Mouse (Mus musculus) heart, embryonic 10.5 days (tissue): ENCODE results near the gene Nubp1. TPM values are rescaled to one million over a fixed set of nuclear protein-coding genes. Genes with fewer than 3 reads are reported as not detected.

ENCODE experiments used
- DNase-seq: peaks from one replicate; pipeline ENCODE4 v3.0.0-alpha.2; 2017; ENCODE audit warnings: low spot score
- H3K27ac ChIP-seq: fragments of 300-500 bp; sonication (generic); 2 replicates; pipeline ENCODE4 v1.5.1; 2016; ENCODE audit warnings: mild to moderate bottlenecking
- H3K27me3 ChIP-seq: fragments of 300-500 bp; sonication (generic); 2 replicates; pipeline ENCODE4 v1.6.1; 2016; ENCODE audit warnings: mild to moderate bottlenecking; ENCODE audit not compliant: poor library complexity, insufficient read depth, severe bottlenecking
- H3K36me3 ChIP-seq: fragments of 300-500 bp; sonication (generic); 2 replicates; pipeline ENCODE4 v1.6.1; 2016; ENCODE audit warnings: mild to moderate bottlenecking, moderate library complexity
- H3K4me1 ChIP-seq: fragments of 300-500 bp; sonication (generic); 2 replicates; pipeline ENCODE4 v1.6.1; 2016; ENCODE audit warnings: mild to moderate bottlenecking
- H3K4me3 ChIP-seq: fragments of 300-500 bp; sonication (generic); 2 replicates; pipeline ENCODE4 v1.5.1; 2016; ENCODE audit warnings: mild to moderate bottlenecking, moderate library complexity
- H3K9me3 ChIP-seq: fragments of 300-500 bp; sonication (generic); 2 replicates; pipeline ENCODE4 v1.6.1; 2016; ENCODE audit warnings: mild to moderate bottlenecking, moderate library complexity
- WGBS: fragments of 180-500 bp; shearing (Covaris S2); methylation state at CpG from one replicate; pipeline ENCODE4 v1.1.7; 2016; 5-methylcytosine and 5-hydroxymethylcytosine counted together
- polyA plus RNA-seq: library from polyadenylated mRNA; unstranded; fragments of >200 nt; fragmentation: Nextera tagmentation; extraction: Ambion mirVana; gene quantifications from 2 replicates; pipeline ENCODE4 v1.2.1, GENCODE M21; 2016

Gene Nubp1
- polyA plus RNA-seq, 1 experiment from 2014 or later: 70.9 TPM

DNA sequence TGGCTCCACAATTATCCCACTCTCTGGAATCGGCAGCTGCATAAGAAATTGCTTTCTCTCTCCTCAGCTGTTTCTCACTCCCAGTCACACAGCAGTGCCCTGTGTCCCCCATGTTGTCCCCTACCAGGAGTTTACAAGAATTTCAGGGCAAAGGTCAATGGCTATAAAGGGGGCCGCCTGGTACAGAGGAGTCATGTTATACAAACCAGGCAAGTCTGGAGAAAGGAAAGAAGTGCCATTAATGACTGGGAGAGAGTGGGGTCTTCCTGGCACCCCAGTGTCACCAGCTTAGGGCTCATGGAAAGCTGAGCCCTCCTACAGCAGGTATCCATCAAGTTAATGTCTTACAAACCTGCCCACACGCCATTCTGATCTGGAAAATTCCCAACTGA lies 42.8 kb downstream of the Nubp1 start:
- Histone ChIP-seq H3K27ac (no peak overlapping the region), H3K27me3 (no peaks in the 10 kb centered on the region), H3K36me3 (no peaks in the 10 kb centered on the region), H3K4me3 (no peak overlapping the region), H3K9me3 (no peaks in the 10 kb centered on the region), H3K4me1 (no peaks in the 10 kb centered on the region)
- 55% methylated on average over 3 of the region's 3 CpGs for WGBS
- no peak for DNase-seq

- Histone ChIP-seq H3K27ac (no peak overlapping the region), H3K4me3 (no peak overlapping the region), H3K27me3 (no peaks in the 10 kb centered on the region), H3K36me3 (no peaks in the 10 kb centered on the region), H3K9me3 (no peaks in the 10 kb centered on the region), H3K4me1 (no peaks in the 10 kb centered on the region)
- no peak for DNase-seq
- WGBS: 72% methylated on average over 2 of the region's 2 CpGs
These were observed 48.4 kb downstream of the Nubp1 start for GRCm38 (mm10) chr16:10460188-10460587.

DNA sequence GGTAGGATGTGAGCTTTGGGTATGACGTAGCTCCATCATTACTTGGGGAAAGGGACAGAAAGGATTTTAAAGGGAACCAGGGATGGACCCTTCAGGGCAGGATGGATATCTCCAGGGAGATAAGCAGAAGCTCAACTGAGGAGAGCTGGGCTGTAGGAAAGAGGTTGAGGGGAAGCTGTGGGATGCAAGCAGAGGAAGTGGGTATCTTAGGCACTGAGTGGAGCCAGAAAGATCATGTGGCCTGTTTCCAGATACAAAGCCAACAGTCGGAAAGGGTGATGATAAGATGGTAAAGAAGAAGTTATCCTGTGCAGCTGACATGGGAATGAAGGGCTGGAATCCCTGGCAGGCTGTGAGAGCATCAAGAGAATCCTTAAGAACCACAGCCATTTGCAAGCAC lies 49.4 kb downstream of the Nubp1 start:
- Histone ChIP-seq H3K27me3 (no peaks in the 10 kb centered on the region), H3K4me1 (no peaks in the 10 kb centered on the region), H3K27ac (no peak overlapping the region), H3K9me3 (no peaks in the 10 kb centered on the region), H3K4me3 (no peak overlapping the region), H3K36me3 (no peaks in the 10 kb centered on the region)
- 40% methylated on average over 2 of the region's 2 CpGs for WGBS
- no peak for DNase-seq

DNA sequence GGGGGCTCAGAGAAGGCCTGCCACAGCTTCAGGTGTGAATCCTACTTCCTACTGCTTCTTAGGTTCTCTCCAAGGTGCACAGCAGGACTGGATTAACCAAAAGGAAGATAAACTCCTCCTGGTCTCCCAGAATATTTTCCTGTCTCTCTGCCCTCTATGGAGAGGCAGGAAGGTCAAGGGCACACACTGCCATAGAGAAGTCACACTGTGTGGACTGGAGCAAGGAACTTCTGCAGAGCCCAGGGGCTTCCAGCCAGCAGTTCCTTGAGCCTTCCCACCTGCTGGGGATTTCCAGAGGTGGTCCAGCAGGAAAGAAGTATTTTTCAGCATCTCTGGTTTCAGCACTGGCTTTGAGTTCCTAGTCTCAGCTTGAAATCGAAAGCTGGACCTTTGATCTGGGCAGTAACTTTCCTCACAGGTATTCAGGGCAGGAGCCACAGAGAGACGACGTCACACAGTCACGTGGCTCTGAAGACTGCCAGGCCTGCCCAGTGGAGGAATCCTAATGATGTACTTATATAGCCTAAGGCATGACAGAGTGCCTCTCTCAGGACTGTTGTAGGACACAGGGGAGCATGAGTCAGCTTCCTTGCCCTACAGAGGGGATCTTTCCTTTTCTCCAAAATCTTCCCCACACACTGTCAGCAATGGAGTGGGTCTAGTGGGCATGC lies 53.4 kb downstream of the Nubp1 start:
- Histone ChIP-seq H3K9me3 (no peaks in the 10 kb centered on the region), H3K4me1 (no peaks in the 10 kb centered on the region), H3K36me3 (no peaks in the 10 kb centered on the region), H3K27me3 (no peaks in the 10 kb centered on the region), H3K4me3 (no peak overlapping the region), H3K27ac (no peak overlapping the region)
- DNase-seq: no peak
- 17% methylated on average over 4 of the region's 4 CpGs for WGBS

DNA sequence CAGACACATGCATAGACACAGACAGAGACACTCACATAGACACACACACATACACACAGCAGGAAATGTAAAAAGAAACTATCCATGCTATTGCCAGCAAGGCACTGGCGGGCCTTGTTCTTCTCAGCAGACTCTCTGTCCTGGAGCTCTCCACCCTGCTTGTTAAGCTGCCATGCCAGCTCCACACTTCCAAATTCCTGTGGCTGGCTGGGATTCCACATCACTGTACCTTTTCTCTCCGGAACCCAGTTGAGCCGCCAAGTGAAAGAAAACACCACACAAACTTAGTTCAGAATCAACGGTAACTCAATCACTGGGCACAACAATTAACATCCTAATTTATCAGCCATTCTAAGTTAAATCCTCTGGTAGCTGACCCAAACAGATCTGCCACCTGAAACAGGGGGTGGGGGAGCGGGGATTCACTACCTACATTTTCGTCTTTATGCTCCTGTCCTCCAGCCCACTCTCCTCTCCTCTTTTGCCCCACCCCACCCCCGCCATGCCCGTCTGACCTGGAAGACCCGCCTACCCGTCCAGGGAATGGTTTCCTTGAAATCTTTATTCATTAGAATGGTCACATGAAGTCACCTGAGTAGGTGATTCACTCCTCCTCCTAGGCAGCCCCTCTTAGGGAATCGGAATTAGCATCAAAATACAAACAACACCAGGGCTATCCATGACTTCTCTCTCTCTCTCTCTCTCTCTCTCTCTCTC lies 55.8 kb downstream of the Nubp1 start:
- Histone ChIP-seq H3K27me3 (no peaks in the 10 kb centered on the region), H3K4me3 (no peak overlapping the region), H3K27ac (no peak overlapping the region), H3K9me3 (no peaks in the 10 kb centered on the region), H3K4me1 (no peaks in the 10 kb centered on the region), H3K36me3 (no peaks in the 10 kb centered on the region)
- 27% methylated on average over 11 of the region's 11 CpGs for WGBS
- no peak for DNase-seq

GRCm38 (mm10) chr16:10468201-10468600 lies 56.5 kb downstream of the Nubp1 start:
- H3K27me3 ChIP-seq: no peaks in the 10 kb centered on the region
- H3K4me1 ChIP-seq: no peaks in the 10 kb centered on the region
- 59% methylated on average over 1 of the region's 1 CpGs for WGBS
- no peaks in the 10 kb centered on the region for H3K36me3 ChIP-seq
- H3K4me3 ChIP-seq: no peak overlapping the region
- no peaks in the 10 kb centered on the region for H3K9me3 ChIP-seq
- no peak for DNase-seq
- no peak overlapping the region for H3K27ac ChIP-seq

DNA sequence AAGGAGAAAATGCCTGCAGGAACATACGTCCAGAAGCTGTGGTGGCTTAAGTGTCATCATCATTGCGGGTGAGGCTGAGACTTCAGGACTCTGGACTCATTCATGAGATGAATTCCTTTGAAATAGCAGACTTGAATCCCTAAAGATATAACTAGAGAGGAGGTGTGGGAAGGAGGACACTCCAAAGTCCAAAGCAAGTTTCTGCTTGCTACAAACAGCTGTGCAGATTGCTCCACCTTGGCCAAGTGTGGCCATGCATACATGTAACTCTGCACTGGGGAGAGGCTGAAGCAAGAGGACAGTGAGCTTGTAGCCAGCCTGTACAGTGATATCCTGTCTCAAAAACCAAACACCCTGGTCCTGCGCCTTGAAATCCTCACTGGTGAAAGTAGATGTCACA lies 60.2 kb downstream of the Nubp1 start:
- H3K9me3 ChIP-seq: no peaks in the 10 kb centered on the region
- DNase-seq: no peak
- H3K27ac ChIP-seq: no peak overlapping the region
- no peaks in the 10 kb centered on the region for H3K36me3 ChIP-seq
- H3K27me3 ChIP-seq: no peaks in the 10 kb centered on the region
- 83% methylated on average over 3 of the region's 3 CpGs for WGBS
- no peaks in the 10 kb centered on the region for H3K4me1 ChIP-seq
- H3K4me3 ChIP-seq: no peak overlapping the region

Other genes starting within 250 kb of the Nubp1 start
- gene Rpl39l, start 241.7 kb upstream of the Nubp1 start, polyA plus RNA-seq: 0.26 and 0.33 TPM in 2 replicates
- 1.0 and 1.2 TPM in 2 replicates for gene Atf7ip2, start 219.2 kb upstream of the Nubp1 start, polyA plus RNA-seq
- 22.3 and 25.5 TPM in 2 replicates for gene Emp2, start 98.0 kb upstream of the Nubp1 start, polyA plus RNA-seq
- 0.11 and 0.23 TPM in 2 replicates for gene Tekt5, start 16.5 kb upstream of the Nubp1 start, polyA plus RNA-seq
- gene Tvp23a, start 35.4 kb downstream of the Nubp1 start, polyA plus RNA-seq: 6.0 and 9.2 TPM in 2 replicates
- gene Ciita, start 68.1 kb downstream of the Nubp1 start, polyA plus RNA-seq: 0.05 and 0.27 TPM in 2 replicates
- gene Dexi, start 131.1 kb downstream of the Nubp1 start, polyA plus RNA-seq: 11.9 and 13.8 TPM in 2 replicates
- gene Clec16a, start 133.4 kb downstream of the Nubp1 start, polyA plus RNA-seq: 24.5 and 27.3 TPM in 2 replicates